Mouse (Mus musculus) forebrain, embryonic 15.5 days (tissue): ENCODE measurements around the gene Chd1. TPM values are rescaled to one million over a fixed set of nuclear protein-coding genes. Genes with fewer than 3 reads are reported as not detected.

Experiments used
- ATAC-seq: fragments of 200-750 bp; cut with Nextera tagmentation; replicated peaks from 2 replicates; pipeline ENCODE4 v1.8.0; 2017; ENCODE audit warnings: mild to moderate bottlenecking, moderate TSS enrichment, moderate library complexity
- H3K27ac ChIP-seq: fragments of 300-500 bp; sonication (generic); replicated peaks from 2 replicates; pipeline ENCODE4 v1.5.1; 2015; ENCODE audit warnings: mild to moderate bottlenecking, inconsistent platforms
- H3K27me3 ChIP-seq: fragments of 300-500 bp; sonication (generic); 2 replicates; pipeline ENCODE4 v1.6.1; 2015; ENCODE audit warnings: inconsistent platforms
- H3K36me3 ChIP-seq: fragments of 300-500 bp; sonication (generic); 2 replicates; pipeline ENCODE4 v1.6.1; 2015; ENCODE audit warnings: mild to moderate bottlenecking, inconsistent platforms
- H3K4me1 ChIP-seq: fragments of 300-500 bp; sonication (generic); 2 replicates; pipeline ENCODE4 v1.6.1; 2015; ENCODE audit warnings: inconsistent platforms
- H3K4me2 ChIP-seq: fragments of 300-500 bp; sonication (generic); replicated peaks from 2 replicates; pipeline ENCODE4 v1.6.1; 2015; ENCODE audit warnings: mild to moderate bottlenecking, inconsistent platforms
- H3K4me3 ChIP-seq: fragments of 300-500 bp; sonication (generic); 2 replicates; pipeline ENCODE4 v1.5.1; 2015; ENCODE audit warnings: mild to moderate bottlenecking, inconsistent platforms
- H3K9ac ChIP-seq: fragments of 300-500 bp; sonication (generic); replicated peaks from 2 replicates; pipeline ENCODE4 v1.6.1; 2015; ENCODE audit warnings: mild to moderate bottlenecking, inconsistent platforms
- H3K9me3 ChIP-seq: fragments of 300-500 bp; sonication (generic); 2 replicates; pipeline ENCODE4 v1.6.1; 2016; ENCODE audit warnings: inconsistent platforms
- WGBS: fragments of 180-500 bp; shearing (Covaris S2); methylation state at CpG from one replicate; pipeline ENCODE4 v1.1.7; 2015; ENCODE audit warnings: mixed read lengths; 5-methylcytosine and 5-hydroxymethylcytosine counted together
- polyA plus RNA-seq: library from polyadenylated mRNA; unstranded; fragments of >200 nt; fragmentation: Nextera tagmentation; extraction: Ambion mirVana; gene quantifications from 2 replicates; pipeline ENCODE4 v1.2.1, GENCODE M21; 2015

Chd1 gene
- polyA plus RNA-seq, 1 experiment from 2014 or later: 26.6 TPM

GRCm38 (mm10) chr17:15799195-15799793, 94.5 kb downstream of the Chd1 start:
- Histone ChIP-seq H3K4me3 (no peak overlapping the region), H3K9ac (no peak overlapping the region), H3K4me2 (no peak overlapping the region), H3K27ac (no peak overlapping the region), H3K27me3 (no peaks in the 10 kb centered on the region), H3K4me1 (no peaks in the 10 kb centered on the region), H3K9me3 (no peaks in the 10 kb centered on the region), H3K36me3 (peaks cover 4% of the 10 kb centered on the region; the same call in 1 of the 2 replicates)
- 82% methylated on average over 3 of the region's 3 CpGs for WGBS
- no peak for ATAC-seq

GRCm38 (mm10) chr17:15804008-15804812, 99.4 kb downstream of the Chd1 start:
- no peaks in the 10 kb centered on the region for H3K27me3 ChIP-seq
- no peak overlapping the region for H3K4me2 ChIP-seq
- peak; percentile 66 for ATAC-seq
- H3K9me3 ChIP-seq: no peaks in the 10 kb centered on the region
- H3K36me3 ChIP-seq: peaks cover 14% of the 10 kb centered on the region
- H3K9ac ChIP-seq: no peak overlapping the region
- no peak overlapping the region for H3K4me3 ChIP-seq
- 52% methylated on average over 15 of the region's 15 CpGs for WGBS
- no peak overlapping the region for H3K27ac ChIP-seq
- peaks cover 14% of the 10 kb centered on the region for H3K4me1 ChIP-seq

GRCm38 (mm10) chr17:15807295-15807984, 102.7 kb downstream of the Chd1 start:
- H3K4me2 ChIP-seq: no peak overlapping the region
- no peak overlapping the region for H3K4me3 ChIP-seq
- peaks cover 36% of the 10 kb centered on the region for H3K4me1 ChIP-seq
- H3K27me3 ChIP-seq: no peaks in the 10 kb centered on the region
- ATAC-seq: peak; percentile 26; the same call in 1 of the 2 replicates
- H3K36me3 ChIP-seq: peaks cover 12% of the 10 kb centered on the region
- WGBS: 88% methylated on average over 23 of the region's 23 CpGs
- H3K9me3 ChIP-seq: no peaks in the 10 kb centered on the region
- H3K9ac ChIP-seq: no peak overlapping the region
- H3K27ac ChIP-seq: no peak overlapping the region

- WGBS: 34% methylated on average over 4 of the region's 4 CpGs
- Histone ChIP-seq H3K36me3 (peaks cover 10% of the 10 kb centered on the region), H3K4me2 (no peak overlapping the region), H3K27ac (no peak overlapping the region), H3K4me1 (peaks cover 41% of the 10 kb centered on the region), H3K4me3 (no peak overlapping the region), H3K27me3 (no peaks in the 10 kb centered on the region), H3K9ac (no peak overlapping the region), H3K9me3 (no peaks in the 10 kb centered on the region)
- ATAC-seq: no peak
Measured at GRCm38 (mm10) chr17:15808015-15808414, 103.2 kb downstream of the Chd1 start.

GRCm38 (mm10) chr17:15808468-15809374, 104.0 kb downstream of the Chd1 start:
- Histone ChIP-seq H3K9me3 (no peaks in the 10 kb centered on the region), H3K27me3 (no peaks in the 10 kb centered on the region), H3K9ac (no peak overlapping the region), H3K36me3 (peaks cover 10% of the 10 kb centered on the region), H3K4me1 (peaks cover 46% of the 10 kb centered on the region), H3K27ac (no peak overlapping the region), H3K4me2 (no peak overlapping the region), H3K4me3 (no peak overlapping the region)
- no peak for ATAC-seq
- WGBS: 18% methylated on average over 10 of the region's 10 CpGs

GRCm38 (mm10) chr17:15809949-15810348, 105.2 kb downstream of the Chd1 start:
- no peak for ATAC-seq
- H3K9me3 ChIP-seq: no peaks in the 10 kb centered on the region
- peaks cover 10% of the 10 kb centered on the region for H3K36me3 ChIP-seq
- H3K27ac ChIP-seq: no peak overlapping the region
- H3K9ac ChIP-seq: no peak overlapping the region
- H3K4me3 ChIP-seq: no peak overlapping the region
- no peaks in the 10 kb centered on the region for H3K27me3 ChIP-seq
- peaks cover 58% of the 10 kb centered on the region for H3K4me1 ChIP-seq
- no peak overlapping the region for H3K4me2 ChIP-seq
- WGBS: 85% methylated on average over 2 of the region's 2 CpGs

- no peaks in the 10 kb centered on the region for H3K27me3 ChIP-seq
- peaks cover 69% of the 10 kb centered on the region for H3K4me1 ChIP-seq
- no peak for ATAC-seq
- no peak overlapping the region for H3K4me3 ChIP-seq
- H3K9me3 ChIP-seq: no peaks in the 10 kb centered on the region
- H3K4me2 ChIP-seq: no peak overlapping the region
- WGBS: 60% methylated on average over 13 of the region's 13 CpGs
- no peak overlapping the region for H3K9ac ChIP-seq
- peaks cover 4% of the 10 kb centered on the region for H3K36me3 ChIP-seq
- H3K27ac ChIP-seq: no peak overlapping the region
Measured at GRCm38 (mm10) chr17:15812136-15812778, 107.5 kb downstream of the Chd1 start.

GRCm38 (mm10) chr17:15813658-15814212, 109.0 kb downstream of the Chd1 start:
- H3K9me3 ChIP-seq: no peaks in the 10 kb centered on the region
- no peak overlapping the region for H3K9ac ChIP-seq
- WGBS: 73% methylated on average over 3 of the region's 3 CpGs
- peaks cover 66% of the 10 kb centered on the region for H3K4me1 ChIP-seq
- H3K4me2 ChIP-seq: no peak overlapping the region
- H3K4me3 ChIP-seq: no peak overlapping the region
- H3K27me3 ChIP-seq: no peaks in the 10 kb centered on the region
- ATAC-seq: no peak
- peaks cover 13% of the 10 kb centered on the region; the same call in 1 of the 2 replicates for H3K36me3 ChIP-seq
- no peak overlapping the region for H3K27ac ChIP-seq

- ATAC-seq: no peak
- H3K4me3 ChIP-seq: no peak overlapping the region
- peaks cover 55% of the 10 kb centered on the region for H3K4me1 ChIP-seq
- H3K27ac ChIP-seq: no peak overlapping the region
- whole genome bisulfite sequencing: 89% methylated on average over 10 of the region's 10 CpGs
- H3K36me3 ChIP-seq: peaks cover 17% of the 10 kb centered on the region; the same call in 1 of the 2 replicates
- H3K9me3 ChIP-seq: no peaks in the 10 kb centered on the region
- no peaks in the 10 kb centered on the region for H3K27me3 ChIP-seq
- H3K4me2 ChIP-seq: no peak overlapping the region
- no peak overlapping the region for H3K9ac ChIP-seq
Measured at GRCm38 (mm10) chr17:15815312-15816018, 110.7 kb downstream of the Chd1 start.

GRCm38 (mm10) chr17:15816379-15817095, 111.8 kb downstream of the Chd1 start:
- Histone ChIP-seq H3K36me3 (peaks cover 17% of the 10 kb centered on the region; the same call in 1 of the 2 replicates), H3K4me2 (no peak overlapping the region), H3K27me3 (no peaks in the 10 kb centered on the region), H3K9ac (no peak overlapping the region), H3K27ac (no peak overlapping the region), H3K4me3 (no peak overlapping the region), H3K4me1 (peaks cover 59% of the 10 kb centered on the region), H3K9me3 (no peaks in the 10 kb centered on the region)
- 87% methylated on average over 11 of the region's 11 CpGs for WGBS
- no peak for ATAC-seq
